Mouse (Mus musculus) naive thymus-derived CD4-positive, alpha-beta T cell, adult 2 months (primary cell): ENCODE results near the gene Gm29797.

Source experiments
- DNase-seq: peaks from one replicate; pipeline ENCODE4 v3.0.0-alpha.2; 2011; ENCODE audit warnings: low read depth

Gene Gm29797

GRCm38 (mm10) chr2:181698241-181698640 is 41.4 kb downstream of the Gm29797 start, which contains the start of gene Lkaaear1:
Gene Lkaaear1, minus strand, starts transcription at chr2:181698442.
- no peak for DNase-seq

- DNase-seq = peak; percentile 76
Observed at GRCm38 (mm10) chr2:181706668-181707067, 49.8 kb downstream of the Gm29797 start.
